Mouse (Mus musculus): Measurements from ENCODE around the gene Gm20888. TPM values are rescaled to one million over a fixed set of nuclear protein-coding genes. Genes with fewer than 3 reads are reported as not detected.
"Not testable (repeated sequence)": the region's sequence is repeated elsewhere in the genome, so short reads cannot be mapped to it uniquely, and the experiment has no call there.

Gm20888 gene
- polyA plus RNA-seq (2015; fragmentation: Nextera tagmentation; extraction: Ambion mirVana) = not detected in 2 replicates

DNA sequence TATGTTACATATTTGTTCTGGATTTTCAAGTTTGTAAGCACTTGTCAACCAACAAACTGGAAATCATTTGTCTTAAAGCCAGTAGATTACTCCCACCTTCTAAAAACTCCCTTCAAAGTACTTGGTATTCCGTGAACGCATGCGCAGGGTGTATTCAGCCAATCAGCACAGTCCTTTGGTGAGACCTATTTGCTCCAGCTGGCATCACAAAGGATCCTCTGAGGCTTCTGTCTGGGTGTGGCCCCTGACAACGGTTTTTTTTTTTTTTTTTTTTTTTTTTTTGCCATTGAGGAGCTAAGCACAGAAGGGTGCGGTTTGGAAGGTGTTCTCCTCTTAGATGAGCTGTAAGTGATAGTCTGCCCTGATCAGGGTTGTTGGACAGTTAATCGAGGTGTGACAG, at the start of gene Gm20888:
Gene Gm20888, plus strand, starts transcription at position 301 of the 400 bp plus-strand sequence.
- not testable (repeated sequence) for H3K4me3 ChIP-seq; H3K36me3 ChIP-seq; H3K27ac ChIP-seq (replicated peaks); H3K9me3 ChIP-seq; ATAC-seq (ENCODE audit: extremely low read depth, insufficient number of reproducible peaks, low FRiP score, low TSS enrichment); H3K4me2 ChIP-seq; H3K4me1 ChIP-seq; H3K27me3 ChIP-seq (replicated peaks); H3K9ac ChIP-seq
- WGBS = no CpG with 5 or more reads among the region's 6 CpGs

Other genes with a start within 250 kb of the Gm20888 start
- not detected in 2 replicates for gene Gm21118, start 168.2 kb upstream of the Gm20888 start, polyA plus RNA-seq (2015; fragmentation: Nextera tagmentation; extraction: Ambion mirVana)
- gene Gm29423, start 138.6 kb upstream of the Gm20888 start, polyA plus RNA-seq (2015; fragmentation: Nextera tagmentation; extraction: Ambion mirVana) = not detected in 2 replicates
- gene Gm29644, start 138.5 kb upstream of the Gm20888 start, polyA plus RNA-seq (2015; fragmentation: Nextera tagmentation; extraction: Ambion mirVana) = not detected in 2 replicates